Mouse (Mus musculus) heart, embryonic 14.5 days (tissue): ENCODE measurements at regions not wholly inside any gene's neighbourhood (a gene's known extent, or its start where the extent isn't known, plus 50 kb on each side); places are given as distances from the start of the nearest gene placed in this dataset.

Experiments used
- ATAC-seq: fragments of 200-750 bp; cut with Nextera tagmentation; 2 replicates; pipeline ENCODE4 v1.8.0; 2017; ENCODE audit warnings: low read depth, moderate TSS enrichment; ENCODE audit not compliant: insufficient number of reproducible peaks, insufficient read depth, low FRiP score
- H3K27ac ChIP-seq, 2 experiments: fragments of 200-500 bp in 1 of 2; fragments of 300-500 bp in 1 of 2; sonication (generic) in 1 of 2; replicated peaks in 1 of 2; 2 replicates each; pipeline ENCODE4 v1.5.1; 2012 to 2014; ENCODE audit warnings: low read depth in 2 of 2, low read length in 2 of 2, control low read depth in 1 of 2, mild to moderate bottlenecking in 1 of 2, mixed read lengths in 1 of 2; ENCODE audit not compliant: control insufficient read depth in 1 of 2, insufficient read depth in 1 of 2
- H3K27me3 ChIP-seq: fragments of 300-500 bp; sonication (generic); 2 replicates; pipeline ENCODE4 v1.6.1; 2014; ENCODE audit warnings: mild to moderate bottlenecking, low read length, control low read depth; ENCODE audit not compliant: control insufficient read depth, insufficient read depth
- H3K36me3 ChIP-seq: fragments of 300-500 bp; sonication (generic); 2 replicates; pipeline ENCODE4 v1.6.1; 2014; ENCODE audit warnings: mild to moderate bottlenecking, control low read depth, low read length, mixed read lengths; ENCODE audit not compliant: control insufficient read depth, insufficient read depth
- H3K4me1 ChIP-seq, 2 experiments: fragments of 200-500 bp in 1 of 2; fragments of 300-500 bp in 1 of 2; sonication (generic) in 1 of 2; 2 replicates each; pipeline ENCODE4 v1.6.1; 2012 to 2014; ENCODE audit warnings: low read length in 2 of 2, control low read depth in 1 of 2, mixed read lengths in 1 of 2; ENCODE audit not compliant: control insufficient read depth in 2 of 2, insufficient read depth in 2 of 2
- H3K4me2 ChIP-seq: fragments of 300-500 bp; sonication (generic); 2 replicates; pipeline ENCODE4 v1.6.1; 2014; ENCODE audit warnings: mild to moderate bottlenecking, low read length
- H3K4me3 ChIP-seq, 2 experiments: fragments of 200-500 bp in 1 of 2; fragments of 300-500 bp in 1 of 2; sonication (generic) in 1 of 2; 2 replicates each; pipeline ENCODE4 v1.5.1; 2012 to 2014; ENCODE audit warnings: low read length in 2 of 2, mild to moderate bottlenecking in 2 of 2, control low read depth in 1 of 2, low read depth in 1 of 2, moderate library complexity in 1 of 2; ENCODE audit not compliant: control insufficient read depth in 1 of 2, insufficient read depth in 1 of 2
- H3K9ac ChIP-seq: fragments of 300-500 bp; sonication (generic); 2 replicates; pipeline ENCODE4 v1.6.1; 2014; ENCODE audit warnings: mild to moderate bottlenecking, low read length
- H3K9me3 ChIP-seq: fragments of 300-500 bp; sonication (generic); 2 replicates; pipeline ENCODE4 v1.6.1; 2016; ENCODE audit warnings: low read length, control low read depth; ENCODE audit not compliant: control insufficient read depth
- WGBS: fragments of 180-500 bp; shearing (Covaris S2); extraction: QIAGEN DNeasy Blood & Tissue Kit; methylation state at CpG from one replicate; pipeline ENCODE4 v1.1.7; 2014; 5-methylcytosine and 5-hydroxymethylcytosine counted together

- Histone ChIP-seq H3K9ac (no peak overlapping the region), H3K9me3 (no peaks in the 10 kb centered on the region), H3K4me1 (no peaks in the 10 kb centered on the region), H3K4me2 (no peak overlapping the region), H3K27me3 (no peaks in the 10 kb centered on the region), H3K4me3 (no peak overlapping the region), H3K36me3 (no peaks in the 10 kb centered on the region), H3K27ac (no peak overlapping the region)
- no peak for ATAC-seq
- 75% methylated on average over 2 of the region's 2 CpGs for WGBS
Observed at GRCm38 (mm10) chr14:8733261-8733660, 67.2 kb upstream of the 4930452B06Rik start.

GRCm38 (mm10) chr14:8727364-8727763 is 61.3 kb upstream of the 4930452B06Rik start:
- 72% methylated on average over 1 of the region's 1 CpGs for WGBS
- H3K27ac ChIP-seq: no peak overlapping the region
- no peaks in the 10 kb centered on the region for H3K9me3 ChIP-seq
- no peak for ATAC-seq
- H3K27me3 ChIP-seq: no peaks in the 10 kb centered on the region
- H3K9ac ChIP-seq: no peak overlapping the region
- no peak overlapping the region for H3K4me3 ChIP-seq
- H3K36me3 ChIP-seq: no peaks in the 10 kb centered on the region
- H3K4me2 ChIP-seq: no peak overlapping the region
- H3K4me1 ChIP-seq: no peaks in the 10 kb centered on the region
